Mouse (Mus musculus): ENCODE data around the gene Gm29133. TPM values are rescaled to one million over a fixed set of nuclear protein-coding genes. Genes with fewer than 3 reads are reported as not detected.

The Gm29133 gene
- not detected for polyA plus RNA-seq (2012; fragmentation: generic; extraction: Trizol)

GRCm38 (mm10) chr3:75747897-75748296, at the start of gene Gm29133:
Gene Gm29133 (plus strand): TSS chr3:75748197.

Other genes with a start within 250 kb of the Gm29133 start
- gene Pdcd10, start 191.3 kb upstream of the Gm29133 start, polyA plus RNA-seq (2012; fragmentation: generic; extraction: Trizol), result 10 to 100 TPM in 1 of 2 experiments, 1 to 10 TPM in 1; 1.3 to 10.5 TPM
- gene Serpini1, start 190.7 kb upstream of the Gm29133 start, polyA plus RNA-seq (2012; fragmentation: generic; extraction: Trizol), result under 1 TPM; 0.01 to 0.21 TPM
- 1 to 10 TPM in 1 of 2 experiments, under 1 TPM in 1; 0.78 to 8.4 TPM for gene Golim4, start 208.8 kb downstream of the Gm29133 start, polyA plus RNA-seq (2012; fragmentation: generic; extraction: Trizol)